Mouse (Mus musculus): Measurements from ENCODE around the gene Spsb1.

The Spsb1 gene

GRCm38 (mm10) chr4:149886298-149887271 lies 68.3 kb downstream of the Spsb1 start:
- in situ Hi-C loops (cut with MboI), result no loop called here

DNA sequence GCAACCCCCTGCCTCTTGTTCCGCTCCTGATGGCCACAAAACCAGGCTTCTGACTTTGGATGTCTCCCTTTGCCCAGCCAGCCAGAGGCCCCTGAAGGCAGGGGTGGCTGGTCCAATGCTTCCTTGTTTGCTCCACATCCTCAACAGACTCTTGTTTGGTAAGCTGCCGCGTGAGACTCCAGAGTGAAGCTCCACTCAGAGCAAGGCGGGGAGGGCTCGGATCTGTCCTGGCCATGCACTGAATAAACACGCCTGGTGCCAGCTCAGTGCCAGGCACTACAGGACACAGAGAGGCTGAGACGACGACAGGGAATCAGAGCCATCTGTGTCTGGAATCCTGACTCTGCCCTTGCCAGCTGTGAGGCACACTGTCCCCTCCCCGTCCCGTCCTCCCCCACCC lies 70.9 kb downstream of the Spsb1 start:
- in situ Hi-C loops (cut with MboI), result no loop called here

DNA sequence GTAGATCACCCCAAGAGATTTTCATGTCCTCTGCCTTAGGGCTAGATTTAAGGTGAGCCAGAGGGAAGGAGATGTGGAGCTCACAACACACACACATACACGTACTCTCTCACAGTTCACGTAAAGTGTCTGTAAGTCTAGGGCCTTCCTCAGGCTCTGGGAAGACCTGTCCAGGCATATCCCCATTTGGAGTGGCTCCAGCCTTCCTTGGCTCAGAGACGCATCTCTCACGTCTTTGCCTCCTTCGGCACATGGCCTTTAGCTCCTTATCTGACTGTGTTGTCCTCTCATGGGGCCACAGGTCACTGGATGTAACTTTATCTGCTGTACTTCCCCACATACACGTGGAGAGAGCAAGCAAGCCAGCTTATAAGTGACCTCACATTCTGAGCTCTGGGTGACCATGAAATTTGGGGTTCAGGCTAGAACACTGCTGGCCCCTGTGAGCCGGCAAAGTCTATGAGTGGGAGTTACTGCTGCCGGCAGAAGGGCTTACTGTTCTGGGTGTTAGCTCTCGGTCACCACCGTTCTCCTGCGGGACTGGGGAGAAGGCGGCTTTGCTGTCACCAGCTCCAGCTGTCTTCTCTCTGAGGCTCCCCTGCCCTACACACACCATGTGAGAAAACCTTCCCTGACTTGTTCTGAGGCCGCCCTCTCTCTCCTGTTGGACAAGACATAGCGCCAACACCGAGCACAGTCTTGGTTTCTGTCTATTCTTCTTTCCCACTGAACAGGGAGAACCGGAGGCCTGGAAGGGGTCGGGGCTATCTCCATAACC lies 72.5 kb downstream of the Spsb1 start:
- in situ Hi-C loops (cut with MboI), result no loop called here

DNA sequence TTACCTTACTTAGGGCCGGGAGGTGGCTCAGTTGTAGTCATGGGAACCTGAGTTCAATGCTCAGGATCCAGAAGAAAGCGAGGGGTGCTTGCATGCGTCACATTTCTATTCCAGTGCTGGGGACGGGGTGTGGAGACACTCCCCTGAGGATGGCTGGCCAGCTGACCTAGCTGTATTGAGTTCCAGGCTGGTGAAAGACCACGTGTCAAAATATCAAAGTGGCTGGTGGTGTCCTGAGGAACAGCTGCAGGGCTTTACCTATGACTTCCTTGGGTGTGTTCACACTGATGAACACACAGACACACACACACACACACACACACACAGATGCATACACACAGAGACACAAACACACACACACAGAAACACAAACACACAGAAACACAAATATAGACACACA lies 73.9 kb downstream of the Spsb1 start:
- in situ Hi-C loops (cut with MboI), result no loop called here

- in situ Hi-C loops (cut with MboI), result no loop called here
Observed at GRCm38 (mm10) chr4:149879980-149880379, 74.9 kb downstream of the Spsb1 start.

- in situ Hi-C loops (cut with MboI), result no loop called here
Observed at GRCm38 (mm10) chr4:149878021-149878449, 76.8 kb downstream of the Spsb1 start.

GRCm38 (mm10) chr4:149877202-149877601 lies 77.6 kb downstream of the Spsb1 start:
- in situ Hi-C loops (cut with MboI), result no loop called here

- in situ Hi-C loops (cut with MboI), result no loop called here
Observed at GRCm38 (mm10) chr4:149876761-149877160, 78.1 kb downstream of the Spsb1 start.

DNA sequence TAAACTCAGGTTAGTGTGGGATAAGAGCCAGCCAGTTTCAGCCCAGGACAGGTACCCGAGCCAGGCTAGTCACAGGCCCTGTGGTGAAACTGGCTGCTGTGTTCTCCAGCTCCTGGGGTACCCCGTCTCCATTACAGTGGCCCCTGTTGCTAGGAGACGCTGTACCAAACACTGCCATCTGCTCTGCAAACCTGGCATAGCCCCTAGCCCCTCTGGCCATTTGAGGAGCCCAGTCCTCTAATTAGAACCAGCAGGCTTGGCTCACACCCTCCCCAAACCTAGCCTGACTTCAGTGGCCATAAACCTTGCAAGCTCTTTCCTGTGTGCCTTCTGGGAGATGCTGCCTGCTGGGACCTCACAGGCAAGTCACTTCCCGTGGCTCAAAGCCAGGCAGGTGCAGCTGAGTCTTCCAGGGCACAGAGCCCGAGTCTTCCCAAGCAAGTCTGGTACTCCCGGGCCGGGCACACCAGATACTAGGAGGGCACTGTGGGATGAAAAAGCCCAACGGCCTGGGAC lies 78.8 kb downstream of the Spsb1 start:
- in situ Hi-C loops (cut with MboI), result no loop called here

- in situ Hi-C loops (cut with MboI), result no loop called here
Observed at GRCm38 (mm10) chr4:149875296-149875695, 79.5 kb downstream of the Spsb1 start.

DNA sequence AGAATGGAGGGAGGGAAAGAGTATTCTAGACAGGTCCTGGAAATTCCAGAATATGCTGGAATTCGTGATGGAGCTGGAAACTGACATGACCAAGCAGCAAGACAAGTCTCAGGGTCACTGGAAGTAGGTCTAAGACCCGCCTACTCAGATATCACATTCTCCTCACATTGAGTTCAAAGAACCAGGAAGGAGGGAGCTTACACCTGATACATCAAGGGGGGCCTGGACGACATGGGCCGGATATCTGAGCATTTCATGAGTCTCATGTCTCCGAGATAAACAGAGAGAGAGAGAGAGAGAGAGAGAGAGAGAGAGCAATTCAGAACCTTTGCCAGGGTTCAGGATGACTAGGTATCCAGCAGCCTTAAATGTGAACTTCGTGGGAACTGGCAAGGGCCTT lies 82.6 kb downstream of the Spsb1 start:
- in situ Hi-C loops (cut with MboI), result no loop called here

GRCm38 (mm10) chr4:149871582-149871981 lies 83.3 kb downstream of the Spsb1 start:
- in situ Hi-C loops (cut with MboI), result no loop called here

DNA sequence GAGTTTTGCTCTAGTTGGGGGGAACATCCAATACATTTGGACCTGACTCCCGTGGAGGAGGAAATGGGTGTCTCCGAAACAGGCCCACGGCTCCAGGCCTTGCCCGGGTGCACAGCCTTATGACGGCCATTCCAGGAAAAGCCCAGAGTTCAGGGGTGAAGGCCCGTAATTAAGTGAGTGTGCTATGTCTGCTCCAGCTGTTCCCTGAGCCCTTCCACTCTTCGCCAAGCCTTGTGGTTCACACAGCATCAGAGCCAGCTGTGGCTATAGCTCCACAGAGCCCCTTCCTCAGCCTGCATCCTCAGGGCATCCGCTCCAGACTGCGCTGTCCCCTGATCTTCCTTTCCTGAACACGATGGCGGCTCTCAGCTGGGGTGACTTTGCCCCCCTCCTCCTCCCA lies 83.8 kb downstream of the Spsb1 start:
- in situ Hi-C loops (cut with MboI), result no loop called here

DNA sequence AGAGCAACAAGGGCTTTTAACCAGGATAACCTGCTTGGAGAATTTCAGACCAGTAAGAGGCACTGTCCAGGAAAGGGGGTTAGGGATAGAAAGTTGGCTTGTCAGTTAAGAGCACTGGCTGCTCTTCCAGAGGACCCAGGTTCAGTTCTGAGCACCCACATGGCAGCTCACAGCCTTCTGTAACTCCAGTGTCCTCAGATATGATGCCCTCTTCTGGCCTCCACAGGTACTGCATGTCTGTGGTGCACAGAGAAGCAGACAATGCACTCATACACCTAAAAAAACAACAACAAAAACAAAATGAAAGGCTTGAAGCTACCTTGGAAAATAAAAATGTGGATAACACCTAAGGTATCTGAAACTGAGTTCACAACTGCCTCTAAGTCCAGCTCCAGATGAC lies 84.4 kb downstream of the Spsb1 start:
- in situ Hi-C loops (cut with MboI), result no loop called here

- in situ Hi-C loops (cut with MboI), result no loop called here
Observed at GRCm38 (mm10) chr4:149868725-149869124, 86.1 kb downstream of the Spsb1 start.

DNA sequence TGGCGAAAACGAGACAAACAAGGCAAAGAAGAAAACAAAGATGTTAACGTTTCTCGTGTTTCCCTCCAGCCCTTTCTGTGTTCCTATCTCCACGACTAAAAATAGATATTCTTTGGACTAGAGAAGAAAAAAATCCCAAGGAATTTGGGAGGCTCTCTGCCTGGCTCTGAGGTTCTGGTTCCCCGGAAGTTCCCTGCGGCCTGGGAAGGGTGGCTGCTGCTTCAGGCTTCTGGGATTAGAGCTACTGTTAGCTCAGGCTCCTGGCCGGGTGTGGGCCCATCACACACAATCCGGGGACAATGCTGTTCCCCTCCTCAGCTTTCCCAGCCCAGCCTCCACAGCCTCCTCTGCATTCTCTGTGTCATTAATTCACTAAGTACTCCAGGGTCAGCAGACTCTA lies 86.8 kb downstream of the Spsb1 start:
- in situ Hi-C loops (cut with MboI), result no loop called here

GRCm38 (mm10) chr4:149867351-149867750 lies 87.5 kb downstream of the Spsb1 start:
- in situ Hi-C loops (cut with MboI), result no loop called here

- in situ Hi-C loops (cut with MboI), result no loop called here
Observed at GRCm38 (mm10) chr4:149864395-149864794, 90.4 kb downstream of the Spsb1 start.

- in situ Hi-C loops (cut with MboI), result no loop called here
Observed at GRCm38 (mm10) chr4:149863522-149863921, 91.3 kb downstream of the Spsb1 start.

GRCm38 (mm10) chr4:149860393-149860792 lies 94.5 kb downstream of the Spsb1 start:
- in situ Hi-C loops (cut with MboI), result no loop called here

DNA sequence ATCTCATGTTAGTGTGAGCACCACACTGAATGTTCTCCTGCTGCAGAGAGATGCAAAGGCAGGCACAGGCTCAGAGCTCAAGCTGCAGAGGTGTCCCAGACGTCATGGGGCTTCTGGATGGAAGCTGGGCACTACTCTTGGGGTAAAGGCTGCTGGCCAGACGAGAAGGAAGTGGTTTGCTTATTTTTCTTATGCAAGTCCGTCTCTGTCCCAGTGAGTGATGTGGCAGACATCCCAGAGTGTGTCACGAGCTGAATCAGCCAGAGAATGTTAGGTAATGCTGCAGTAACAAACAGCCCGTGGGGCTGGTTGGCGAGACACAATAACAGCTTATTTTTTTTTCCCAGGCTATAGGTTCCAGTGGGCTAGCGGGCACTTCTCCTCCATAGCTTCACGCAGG lies 96.3 kb downstream of the Spsb1 start:
- in situ Hi-C loops (cut with MboI), result no loop called here

- in situ Hi-C loops (cut with MboI), result no loop called here
Observed at GRCm38 (mm10) chr4:149858097-149858496, 96.7 kb downstream of the Spsb1 start.

- in situ Hi-C loops (cut with MboI), result no loop called here
Observed at GRCm38 (mm10) chr4:149857688-149858087, 97.2 kb downstream of the Spsb1 start.

All from mature B cell (primary cell).